Comparison of ENCODE assay signal across 13 mouse cellular contexts in the genomic region with DNA sequence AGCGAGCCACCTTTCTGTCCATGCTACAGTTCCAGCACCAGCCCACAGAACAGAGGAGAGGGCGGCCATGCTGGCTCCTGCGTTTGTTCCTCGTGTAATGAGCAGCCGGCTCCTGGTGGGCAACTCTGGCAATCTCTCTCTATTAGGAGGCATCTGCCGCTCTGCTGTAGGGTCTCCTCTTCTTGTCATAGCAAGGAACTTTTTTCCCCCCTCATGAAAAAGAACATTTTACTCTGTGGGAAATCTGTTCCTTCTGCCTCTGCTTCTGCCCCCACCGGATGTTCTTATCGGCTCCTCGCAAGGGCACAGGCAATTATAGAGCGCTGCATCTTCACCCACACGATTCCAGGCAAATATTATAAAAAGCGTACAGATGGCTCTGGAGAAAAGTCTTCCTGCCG.
DNase-seq lines count a peak whose midpoint lies in the region; ATAC-seq and TF ChIP-seq lines count a peak whose summit lies in the region.
"Had no signal": no experiment of that assay in that cellular context is flagged by ENCODE, and none has a peak within 500 bp of the region (broad histone marks: within the 10 kb centered on the region; RNA-seq: fewer than 3 reads in every experiment).

No protein-coding gene starts in this region.

- peak overlapping the region; percentile 44 for H3K27ac ChIP-seq in forebrain, embryonic 14.5 days (ENCODE audit: low read depth, low read length)
- H3K27ac ChIP-seq in forebrain, embryonic 12.5 days: no peak overlapping the region
- peak overlapping the region; percentile 94 for H3K27ac ChIP-seq in layer of hippocampus, adult 2 months
- H3K27ac ChIP-seq in olfactory bulb, adult 2 months (ENCODE audit: insufficient read depth, low read depth, low read length): peak overlapping the region; percentile 98
- H3K27ac ChIP-seq in intestine, postnatal 0 days (ENCODE audit: low read depth, low read length): no peak overlapping the region
- H3K27ac ChIP-seq: kidney, postnatal 0 days; limb, embryonic 13.5 days had no signal

- DNase-seq in forebrain, embryonic 14.5 days (ENCODE audit: low spot score): peak; percentile 32
- DNase-seq in layer of hippocampus, adult 2 months (ENCODE audit: low spot score in 2 of 2): peak; percentile 62 to 80
- no peak for DNase-seq in T-cell, adult 2 months (ENCODE audit: low spot score)
- DNase-seq in adrenal gland, postnatal 25 days: no peak
- DNase-seq: cerebellum, adult 2 months; liver, postnatal 0 days; thymus, adult 18-20 months had no signal

- WGBS in forebrain, embryonic 14.5 days: 80% methylated on average over 13 of the region's 13 CpGs
- 85% methylated on average over 13 of the region's 13 CpGs for WGBS in forebrain, embryonic 12.5 days
- WGBS in olfactory bulb, adult 2 months: 31% methylated on average over 13 of the region's 13 CpGs
- WGBS in intestine, postnatal 0 days: 73% methylated on average over 13 of the region's 13 CpGs

- H3K9ac ChIP-seq in forebrain, embryonic 14.5 days (ENCODE audit: low read length): no peak overlapping the region
- H3K9ac ChIP-seq in forebrain, embryonic 12.5 days: no peak overlapping the region
- H3K9ac ChIP-seq in intestine, postnatal 0 days (ENCODE audit: low read depth, low read length): no peak overlapping the region
- H3K9ac ChIP-seq: limb, embryonic 13.5 days; liver, postnatal 0 days had no signal

- H3K4me2 ChIP-seq in forebrain, embryonic 14.5 days (ENCODE audit: low read length): no peak overlapping the region
- H3K4me2 ChIP-seq in forebrain, embryonic 12.5 days: no peak overlapping the region
- H3K4me2 ChIP-seq in intestine, postnatal 0 days (replicated peaks; ENCODE audit: low read depth): no peak overlapping the region
- H3K4me2 ChIP-seq: limb, embryonic 13.5 days had no signal

- no peak for TF ChIP-seq POLR2A in olfactory bulb, adult 2 months (IDR thresholded peaks at IDR 0.05; ENCODE audit: insufficient read depth, low read depth, low read length)

- no peaks in the 10 kb centered on the region for H3K27me3 ChIP-seq in forebrain, embryonic 14.5 days (replicated peaks; ENCODE audit: control insufficient read depth, insufficient read depth, low read length)
- peaks cover 16% of the 10 kb centered on the region for H3K27me3 ChIP-seq in forebrain, embryonic 12.5 days
- peaks cover 41% of the 10 kb centered on the region for H3K27me3 ChIP-seq in E14TG2a.4 (ENCODE audit: insufficient read depth, low read length)
- H3K27me3 ChIP-seq in intestine, postnatal 0 days (replicated peaks; ENCODE audit: control insufficient read depth, insufficient read depth, low read length): 0 out of 2 replicates have a peak, but pooled peaks cover under 1% of the 10 kb centered on the region

- no peaks in the 10 kb centered on the region for H3K4me1 ChIP-seq in forebrain, embryonic 14.5 days (ENCODE audit: control insufficient read depth, insufficient read depth, low read length)
- peaks cover 6% of the 10 kb centered on the region; the same call in 1 of the 2 replicates for H3K4me1 ChIP-seq in forebrain, embryonic 12.5 days
- 0 out of 2 replicates have a peak, but pooled peaks cover 6% of the 10 kb centered on the region for H3K4me1 ChIP-seq in E14TG2a.4 (replicated peaks; ENCODE audit: low read depth, low read length)
- H3K4me1 ChIP-seq in olfactory bulb, adult 2 months (ENCODE audit: control insufficient read depth, insufficient read depth, low read length): peaks cover 21% of the 10 kb centered on the region
- H3K4me1 ChIP-seq in intestine, postnatal 0 days (replicated peaks; ENCODE audit: control insufficient read depth, insufficient read depth, low read length): no peaks in the 10 kb centered on the region

- ATAC-seq in forebrain, embryonic 14.5 days: no peak
- ATAC-seq in forebrain, embryonic 12.5 days (ENCODE audit: low FRiP score): no peak
- no peak for ATAC-seq in intestine, postnatal 0 days
- ATAC-seq: liver, postnatal 0 days had no signal

- no peaks in the 10 kb centered on the region for H3K9me3 ChIP-seq in forebrain, embryonic 14.5 days (replicated peaks; ENCODE audit: control insufficient read depth, low read length)
- no peaks in the 10 kb centered on the region for H3K9me3 ChIP-seq in forebrain, embryonic 12.5 days
- no peaks in the 10 kb centered on the region for H3K9me3 ChIP-seq in E14TG2a.4 (ENCODE audit: low read length)
- no peaks in the 10 kb centered on the region for H3K9me3 ChIP-seq in intestine, postnatal 0 days (ENCODE audit: control insufficient read depth)
- H3K9me3 ChIP-seq: limb, embryonic 13.5 days had no signal

- no peaks in the 10 kb centered on the region for H3K36me3 ChIP-seq in forebrain, embryonic 14.5 days (ENCODE audit: control insufficient read depth, insufficient read depth, low read length)
- no peaks in the 10 kb centered on the region for H3K36me3 ChIP-seq in forebrain, embryonic 12.5 days (replicated peaks)
- no peaks in the 10 kb centered on the region for H3K36me3 ChIP-seq in E14TG2a.4 (ENCODE audit: insufficient read depth, low read length)
- H3K36me3 ChIP-seq in intestine, postnatal 0 days (ENCODE audit: control insufficient read depth, insufficient read depth): no peaks in the 10 kb centered on the region
- H3K36me3 ChIP-seq: limb, embryonic 13.5 days had no signal

- H3K4me3 ChIP-seq in forebrain, embryonic 14.5 days (ENCODE audit: low read depth, low read length): no peak overlapping the region
- H3K4me3 ChIP-seq in forebrain, embryonic 12.5 days (replicated peaks): no peak overlapping the region
- peak overlapping the region; percentile 41; the same call in 1 of the 2 replicates for H3K4me3 ChIP-seq in E14TG2a.4 (replicated peaks; ENCODE audit: low read length)
- peak overlapping the region; percentile 26 for H3K4me3 ChIP-seq in layer of hippocampus, adult 2 months
- H3K4me3 ChIP-seq in olfactory bulb, adult 2 months (ENCODE audit: insufficient read depth, low read depth, low read length): no peak overlapping the region
- H3K4me3 ChIP-seq in intestine, postnatal 0 days (ENCODE audit: low read depth, low read length): no peak overlapping the region
- H3K4me3 ChIP-seq: limb, embryonic 13.5 days had no signal

- no peak for TF ChIP-seq CTCF in E14TG2a.4 (conservative IDR thresholded peaks at IDR 0.05; ENCODE audit: low read length)
- peak; percentile 17 for TF ChIP-seq CTCF in layer of hippocampus, adult 2 months (conservative IDR thresholded peaks at IDR 0.05)
- TF ChIP-seq CTCF in olfactory bulb, adult 2 months (IDR thresholded peaks at IDR 0.05; ENCODE audit: insufficient read depth, low read depth, low read length): no peak
- TF ChIP-seq CTCF in intestine, postnatal 0 days (IDR thresholded peaks at IDR 0.05; ENCODE audit: low read depth): no peak

Comparison
In these comparisons a context has a peak if more than half of its experiments do, and no peak if none do; other contexts are left out.
1. H3K27ac ChIP-seq: peak in forebrain, embryonic 14.5 days (single experiment), layer of hippocampus, adult 2 months (single experiment) and olfactory bulb, adult 2 months (single experiment); none in forebrain, embryonic 12.5 days (single experiment) and intestine, postnatal 0 days (single experiment).
2. DNase-seq: peak in forebrain, embryonic 14.5 days (single experiment) and layer of hippocampus, adult 2 months (2 of 2); none in T-cell, adult 2 months (single experiment) and adrenal gland, postnatal 25 days (single experiment).
3. H3K4me3 ChIP-seq: peak in E14TG2a.4 (single experiment) and layer of hippocampus, adult 2 months (single experiment); none in forebrain, embryonic 14.5 days (single experiment), forebrain, embryonic 12.5 days (single experiment), olfactory bulb, adult 2 months (single experiment) and intestine, postnatal 0 days (single experiment).